Mouse (Mus musculus): ENCODE measurements around the gene Rassf4. TPM values are rescaled to one million over a fixed set of nuclear protein-coding genes. Genes with fewer than 3 reads are reported as not detected.

The Rassf4 gene
- total RNA-seq, 2 experiments from 2014 or later, result 2.9 to 3.4 TPM

Small RNA genes lying within 50 kb of the gene (microRNA-seq; reads per million reads assigned to microRNA genes)
- not detected for gene Mir7043

Other genes starting within 250 kb of the Rassf4 start
- gene Alox5, start 212.8 kb downstream of the Rassf4 start, total RNA-seq (2021), result 1 to 10 TPM; 1.3 to 1.4 TPM
- not detected for gene Olfr211, start 184.9 kb downstream of the Rassf4 start, total RNA-seq (2021)
- gene Olfr212, start 167.4 kb downstream of the Rassf4 start, total RNA-seq (2021), result under 1 TPM; 0.14 to 0.20 TPM
- gene Olfr213, start 135.5 kb downstream of the Rassf4 start, total RNA-seq (2021), result not detected
- 1 to 10 TPM; 2.5 to 3.9 TPM for gene Gm5580, start 122.8 kb downstream of the Rassf4 start, total RNA-seq (2021)
- gene Olfr214, start 119.7 kb downstream of the Rassf4 start, total RNA-seq (2021), result not detected
- gene Olfr215, start 89.8 kb downstream of the Rassf4 start, total RNA-seq (2021), result not detected
- 10 to 100 TPM; 42.0 to 49.9 TPM for gene Zfp422, start 45.0 kb downstream of the Rassf4 start, total RNA-seq (2021)
- 1 to 10 TPM in 1 of 2 experiments, under 1 TPM in 1; 0.54 to 2.7 TPM for gene Depp1, start 23.3 kb downstream of the Rassf4 start, total RNA-seq (2021)
- gene Tmem72, start 43.0 kb upstream of the Rassf4 start, total RNA-seq (2021), result under 1 TPM; 0.12 to 0.22 TPM

Data from left cerebral cortex, postnatal 4 days (tissue).